Mouse (Mus musculus): ENCODE data around the gene Noxred1.

GRCm38 (mm10) chr12:87226801-87227200, 11.7 kb downstream of the Noxred1 start:
- TF ChIP-seq POLR2AphosphoS2 (IDR thresholded peaks at IDR 0.05; ENCODE audit: insufficient read length, low read depth) (no peak), POLR2A (IDR thresholded peaks at IDR 0.05; ENCODE audit: insufficient read length, low read depth) (no peak), E2F4 (IDR thresholded peaks at IDR 0.05; ENCODE audit: insufficient read depth) (no peak), CEBPB (IDR thresholded peaks at IDR 0.05; ENCODE audit: insufficient read depth, poor library complexity, severe bottlenecking) (no peak), TCF12 (IDR thresholded peaks at IDR 0.05; ENCODE audit: insufficient read depth, poor library complexity, severe bottlenecking) (no peak), MYOD1 (IDR thresholded peaks at IDR 0.05; ENCODE audit: control insufficient read depth in 1 of 3, insufficient read length in 2 of 3, low read depth in 2 of 3) (no peak), MAX (IDR thresholded peaks at IDR 0.05; ENCODE audit: low read depth) (no peak), SRF (IDR thresholded peaks at IDR 0.05; ENCODE audit: control insufficient read depth, insufficient read length, low read depth) (no peak)
